In genomic region chr2:110191186-110191690, GRCm38 (mm10) we compare ENCODE assay signal across 11 mouse cellular contexts.
DNase-seq lines count a peak whose midpoint lies in the region; ATAC-seq and TF ChIP-seq lines count a peak whose summit lies in the region.
"Had no signal": no experiment of that assay in that cellular context is flagged by ENCODE, and none has a peak within 500 bp of the region (broad histone marks: within the 10 kb centered on the region; RNA-seq: fewer than 3 reads in every experiment).

No protein-coding gene starts in this region.

- TF ChIP-seq POLR2A in kidney, adult 2 months (IDR thresholded peaks at IDR 0.05; ENCODE audit: low read depth, low read length), result no peak

- ATAC-seq in embryonic facial prominence, embryonic 14.5 days (ENCODE audit: low read depth), result no peak
- ATAC-seq in limb, embryonic 13.5 days (ENCODE audit: low FRiP score, low read depth), result no peak
- no peak for ATAC-seq in midbrain, embryonic 14.5 days (ENCODE audit: low FRiP score, low TSS enrichment)

- no peaks in the 10 kb centered on the region for H3K27me3 ChIP-seq in kidney, adult 2 months (replicated peaks; ENCODE audit: control insufficient read depth, insufficient read depth, low read length)
- no peaks in the 10 kb centered on the region for H3K27me3 ChIP-seq in embryonic facial prominence, embryonic 14.5 days (replicated peaks; ENCODE audit: control insufficient read depth, insufficient read depth, low read length)
- H3K27me3 ChIP-seq in limb, embryonic 13.5 days, result no peaks in the 10 kb centered on the region; the same call in 1 of the 2 replicates
- no peaks in the 10 kb centered on the region for H3K27me3 ChIP-seq in midbrain, embryonic 14.5 days (ENCODE audit: control insufficient read depth, insufficient read depth, low read length)

- no peaks in the 10 kb centered on the region for H3K36me3 ChIP-seq in kidney, adult 2 months (ENCODE audit: control insufficient read depth, insufficient read depth, low read length)
- no peaks in the 10 kb centered on the region for H3K36me3 ChIP-seq in embryonic facial prominence, embryonic 14.5 days (ENCODE audit: control insufficient read depth, insufficient read depth, low read length)
- no peaks in the 10 kb centered on the region for H3K36me3 ChIP-seq in limb, embryonic 13.5 days
- no peaks in the 10 kb centered on the region for H3K36me3 ChIP-seq in midbrain, embryonic 14.5 days (ENCODE audit: control insufficient read depth, insufficient read depth, low read length)

- TF ChIP-seq CTCF in kidney, adult 2 months (conservative IDR thresholded peaks at IDR 0.05; ENCODE audit: insufficient read depth, insufficient read length, low read depth, low read length), result no peak

- H3K9ac ChIP-seq in embryonic facial prominence, embryonic 14.5 days (ENCODE audit: low read depth, low read length), result no peak overlapping the region
- no peak overlapping the region for H3K9ac ChIP-seq in limb, embryonic 13.5 days
- H3K9ac ChIP-seq in midbrain, embryonic 14.5 days (replicated peaks; ENCODE audit: low read length), result no peak overlapping the region

- H3K4me1 ChIP-seq in kidney, adult 2 months (ENCODE audit: control insufficient read depth, insufficient read depth, low read length), result peaks cover 37% of the 10 kb centered on the region
- peaks cover 28% of the 10 kb centered on the region for H3K4me1 ChIP-seq in embryonic facial prominence, embryonic 14.5 days (ENCODE audit: control insufficient read depth, insufficient read depth, low read length)
- H3K4me1 ChIP-seq in limb, embryonic 13.5 days, result peaks cover 61% of the 10 kb centered on the region
- H3K4me1 ChIP-seq in midbrain, embryonic 14.5 days (ENCODE audit: control insufficient read depth, insufficient read depth, low read length), result peaks cover 14% of the 10 kb centered on the region

- WGBS in kidney, adult 2 months, result 31% methylated on average over 4 of the region's 4 CpGs
- 73% methylated on average over 4 of the region's 4 CpGs for WGBS in embryonic facial prominence, embryonic 14.5 days
- 50% methylated on average over 4 of the region's 4 CpGs for WGBS in limb, embryonic 13.5 days
- WGBS in midbrain, embryonic 14.5 days, result 49% methylated on average over 4 of the region's 4 CpGs

- H3K4me2 ChIP-seq in embryonic facial prominence, embryonic 14.5 days (ENCODE audit: low read depth, low read length), result no peak overlapping the region
- peak overlapping the region; percentile 56 for H3K4me2 ChIP-seq in limb, embryonic 13.5 days (replicated peaks)
- H3K4me2 ChIP-seq in midbrain, embryonic 14.5 days (ENCODE audit: low read length), result no peak overlapping the region

- H3K9me3 ChIP-seq in embryonic facial prominence, embryonic 14.5 days (ENCODE audit: control insufficient read depth, low read length), result no peaks in the 10 kb centered on the region
- H3K9me3 ChIP-seq in limb, embryonic 13.5 days, result no peaks in the 10 kb centered on the region
- H3K9me3 ChIP-seq in midbrain, embryonic 14.5 days (ENCODE audit: control insufficient read depth, low read length), result no peaks in the 10 kb centered on the region

- H3K4me3 ChIP-seq in kidney, adult 2 months (ENCODE audit: insufficient read depth, low read depth, low read length), result no peak overlapping the region
- H3K4me3 ChIP-seq in embryonic facial prominence, embryonic 14.5 days (ENCODE audit: low read depth, low read length), result no peak overlapping the region
- H3K4me3 ChIP-seq in limb, embryonic 13.5 days, result no peak overlapping the region
- H3K4me3 ChIP-seq in midbrain, embryonic 14.5 days (replicated peaks; ENCODE audit: low read depth, low read length), result no peak overlapping the region
- H3K4me3 ChIP-seq: erythroblast, embryonic 14.5 days had no signal

- DNase-seq in embryo, embryonic 11 days, result peak; percentile 13
- DNase-seq in embryo, embryonic 10 days (ENCODE audit: low spot score), result no peak
- no peak for DNase-seq in kidney, adult 2 months
- DNase-seq in kidney, postnatal 36 days, result no peak
- no peak for DNase-seq in embryonic facial prominence, embryonic 14.5 days (ENCODE audit: low spot score)
- no peak for DNase-seq in midbrain, embryonic 14.5 days
- no peak for DNase-seq in cerebellum, postnatal 10 days
- DNase-seq: cerebellum, postnatal 25 days; thymus, adult 18-20 months had no signal

- H3K27ac ChIP-seq in kidney, adult 2 months (ENCODE audit: insufficient read depth, low read depth, low read length), result peak overlapping the region; percentile 97
- H3K27ac ChIP-seq in embryonic facial prominence, embryonic 14.5 days (replicated peaks; ENCODE audit: low read depth, low read length), result peak overlapping the region; percentile 78; the same call in 1 of the 2 replicates
- H3K27ac ChIP-seq in limb, embryonic 13.5 days, result peak overlapping the region; percentile 92; the same call in 1 of the 2 replicates
- no peak overlapping the region for H3K27ac ChIP-seq in midbrain, embryonic 14.5 days (replicated peaks; ENCODE audit: low read depth, low read length)
